Mouse (Mus musculus) testis, adult 2 months (tissue): ENCODE data around the gene Lrrc20.

Source experiments
- CTCF ChIP-seq: fragments of 200-500 bp; IDR thresholded peaks from 2 replicates; pipeline ENCODE4 v1.5.1; 2012; ENCODE audit warnings: low read depth, mild to moderate bottlenecking, inconsistent platforms, low read length, moderate library complexity; ENCODE audit not compliant: control insufficient read depth, insufficient read depth, insufficient replicate concordance
- POLR2A ChIP-seq: fragments of 200-500 bp; IDR thresholded peaks from 2 replicates; pipeline ENCODE4 v1.6.1; 2012; ENCODE audit warnings: low read depth, mild to moderate bottlenecking, inconsistent platforms, low read length, moderate library complexity; ENCODE audit not compliant: control insufficient read depth

DNA sequence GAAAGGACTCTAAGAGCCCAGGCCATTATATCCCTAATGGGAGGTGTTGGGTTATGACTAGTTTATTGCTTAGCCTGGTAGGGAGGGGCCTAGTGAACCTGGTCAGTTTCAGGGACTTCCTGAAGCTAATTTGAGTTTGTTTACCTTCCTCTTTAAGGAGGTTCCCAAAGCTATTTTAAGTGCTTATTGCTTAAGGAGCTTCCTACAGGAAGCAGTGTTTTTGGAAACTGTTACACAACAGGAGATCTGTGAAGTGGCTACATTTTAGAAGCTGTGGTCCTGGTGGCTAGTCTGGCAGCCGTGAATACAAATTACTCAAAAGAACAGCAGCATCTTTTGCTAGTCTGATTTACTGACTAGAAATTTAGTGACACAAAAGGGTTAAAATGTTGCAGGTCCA is 1.3 kb upstream of the Lrrc20 start:
- TF ChIP-seq POLR2A (no peak), CTCF (no peak)
